Mouse (Mus musculus): ENCODE data around the gene Pef1. TPM values are rescaled to one million over a fixed set of nuclear protein-coding genes. Genes with fewer than 3 reads are reported as not detected.
A peak's percentile ranks its signal among the peaks of the same experiment; 100 is the strongest.

The Pef1 gene
- polyA plus RNA-seq, 1 experiment from 2014 or later = 63.5 TPM

DNA sequence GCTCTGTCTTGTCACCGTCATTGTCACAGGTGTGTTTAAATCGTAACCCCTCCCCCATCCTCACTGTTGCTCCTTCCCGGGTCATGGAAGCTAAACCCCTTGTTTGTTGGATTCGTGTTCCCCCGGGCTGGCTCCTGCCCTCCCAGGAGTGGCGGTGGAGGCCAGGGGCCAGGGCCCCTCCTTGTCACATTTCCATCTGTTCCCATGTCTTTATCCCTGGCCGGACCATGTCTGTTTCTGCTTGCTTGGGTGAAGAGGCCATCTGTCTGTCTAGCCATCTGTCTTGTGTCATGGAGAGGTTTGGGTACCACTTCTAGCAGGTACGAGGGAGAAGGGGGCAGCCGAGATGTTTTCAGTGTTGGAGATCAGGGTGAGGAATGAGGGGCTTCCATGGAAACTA, 20.1 kb upstream of the Pef1 start:
- Histone ChIP-seq H3K4me3 (replicated peaks; ENCODE audit: low read length) (no peak overlapping the region), H3K4me2 (ENCODE audit: low read depth, low read length) (no peak overlapping the region), H3K9me3 (replicated peaks; ENCODE audit: control insufficient read depth, low read length) (no peaks in the 10 kb centered on the region), H3K36me3 (ENCODE audit: control insufficient read depth, insufficient read depth, low read length) (no peaks in the 10 kb centered on the region), H3K27ac (ENCODE audit: low read length) (no peak overlapping the region), H3K9ac (ENCODE audit: low read length) (no peak overlapping the region), H3K27me3 (ENCODE audit: control insufficient read depth, insufficient read depth, low read length) (no peaks in the 10 kb centered on the region), H3K4me1 (ENCODE audit: control insufficient read depth, insufficient read depth, low read length) (no peaks in the 10 kb centered on the region; the same call in 1 of the 2 replicates)
- ATAC-seq (ENCODE audit: insufficient read depth, low FRiP score) = no peak
- WGBS = 44% methylated on average over 9 of the region's 9 CpGs

DNA sequence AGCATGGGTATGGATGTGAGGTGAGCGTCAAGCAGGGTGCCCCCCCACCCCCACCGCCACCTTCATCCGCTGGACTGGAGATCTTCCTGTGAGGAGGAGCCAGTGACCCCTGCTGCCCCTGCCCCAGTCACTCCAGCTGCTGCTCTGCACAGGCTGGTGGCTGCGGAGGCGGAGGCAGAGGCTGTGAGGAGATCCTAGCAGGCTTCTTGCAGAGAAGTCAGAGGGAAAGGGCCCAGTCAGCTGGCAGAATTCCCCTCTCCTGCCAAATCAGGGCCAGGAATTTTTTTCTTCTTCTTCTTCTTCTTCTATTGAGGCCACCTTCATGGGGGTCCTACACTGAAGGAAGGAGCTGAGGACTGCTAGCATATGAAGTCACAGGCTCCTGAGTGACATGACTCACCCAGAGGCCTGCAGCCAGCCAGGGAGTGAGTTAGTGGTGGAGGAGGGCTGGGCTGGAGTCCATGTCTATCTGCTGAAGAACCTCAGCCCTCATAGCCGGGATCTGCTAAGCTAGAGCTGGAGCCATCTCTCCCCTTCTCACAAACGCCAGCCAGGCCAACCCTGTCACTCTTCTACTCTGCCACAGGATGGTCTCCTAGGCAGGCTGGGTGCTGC, 17.9 kb upstream of the Pef1 start:
- no peak for ATAC-seq (ENCODE audit: insufficient read depth, low FRiP score)
- Histone ChIP-seq H3K27me3 (ENCODE audit: control insufficient read depth, insufficient read depth, low read length) (no peaks in the 10 kb centered on the region), H3K4me2 (ENCODE audit: low read depth, low read length) (no peak overlapping the region), H3K9ac (ENCODE audit: low read length) (0 out of 2 replicates have a peak overlapping the region, but pooled peaks have one; percentile 38), H3K27ac (ENCODE audit: low read length) (no peak overlapping the region), H3K9me3 (replicated peaks; ENCODE audit: control insufficient read depth, low read length) (no peaks in the 10 kb centered on the region), H3K4me1 (ENCODE audit: control insufficient read depth, insufficient read depth, low read length) (no peaks in the 10 kb centered on the region; the same call in 1 of the 2 replicates), H3K4me3 (replicated peaks; ENCODE audit: low read length) (no peak overlapping the region), H3K36me3 (ENCODE audit: control insufficient read depth, insufficient read depth, low read length) (no peaks in the 10 kb centered on the region)
- 52% methylated on average over 7 of the region's 7 CpGs for WGBS

- no peak overlapping the region for H3K27ac ChIP-seq (ENCODE audit: low read length)
- H3K9me3 ChIP-seq (replicated peaks; ENCODE audit: control insufficient read depth, low read length) = no peaks in the 10 kb centered on the region
- ATAC-seq (ENCODE audit: insufficient read depth, low FRiP score) = no peak
- no peaks in the 10 kb centered on the region; the same call in 1 of the 2 replicates for H3K4me1 ChIP-seq (ENCODE audit: control insufficient read depth, insufficient read depth, low read length)
- no peak overlapping the region for H3K4me2 ChIP-seq (ENCODE audit: low read depth, low read length)
- 75% methylated on average over 12 of the region's 12 CpGs for WGBS
- H3K36me3 ChIP-seq (ENCODE audit: control insufficient read depth, insufficient read depth, low read length) = no peaks in the 10 kb centered on the region
- no peak overlapping the region for H3K9ac ChIP-seq (ENCODE audit: low read length)
- H3K27me3 ChIP-seq (ENCODE audit: control insufficient read depth, insufficient read depth, low read length) = no peaks in the 10 kb centered on the region
- H3K4me3 ChIP-seq (replicated peaks; ENCODE audit: low read length) = no peak overlapping the region
These were observed 17.0 kb upstream of the Pef1 start for GRCm38 (mm10) chr4:130085246-130085820.

DNA sequence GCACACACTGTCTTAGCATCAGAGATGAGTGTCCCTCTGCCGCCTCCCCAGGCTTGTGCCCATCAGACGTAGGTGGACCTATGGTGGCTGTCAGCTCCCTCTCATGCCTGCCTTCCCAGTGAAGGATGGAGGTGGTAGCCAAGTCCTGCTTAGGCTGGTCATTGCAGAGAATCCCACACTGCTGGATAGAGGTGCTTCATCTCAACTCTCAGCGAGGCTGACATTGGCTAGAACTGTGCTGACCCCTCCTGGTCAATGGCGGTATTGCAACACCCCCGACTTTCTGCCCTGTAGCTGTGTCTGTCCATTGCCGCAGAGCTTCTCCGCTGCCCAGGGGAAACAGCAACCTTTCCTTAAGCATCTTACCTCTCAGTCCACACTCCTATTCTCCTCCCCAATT, 15.1 kb upstream of the Pef1 start:
- ATAC-seq (ENCODE audit: insufficient read depth, low FRiP score) = peak; percentile 14; the same call in 1 of the 2 replicates

DNA sequence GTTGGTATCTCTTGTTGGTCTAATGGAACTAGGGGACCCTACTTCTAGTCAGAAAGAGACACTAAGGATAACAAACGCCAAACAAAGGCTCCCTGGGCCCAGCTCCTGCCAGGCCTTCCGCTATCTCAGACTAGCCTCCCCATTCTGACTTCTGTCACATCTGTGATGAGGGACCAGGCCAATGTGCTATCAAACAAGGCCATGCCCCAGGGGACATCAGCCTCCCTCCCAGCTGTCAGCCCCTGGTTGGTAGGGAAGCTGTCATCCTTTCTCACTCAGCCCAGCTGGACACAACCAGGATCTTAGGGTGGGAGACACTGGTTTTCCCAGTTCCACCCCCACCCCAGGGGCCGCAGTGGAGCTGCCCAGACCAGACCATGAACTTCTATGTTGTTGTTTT, 7.2 kb upstream of the Pef1 start:
- H3K27ac ChIP-seq (ENCODE audit: low read length) = no peak overlapping the region
- no peak overlapping the region for H3K9ac ChIP-seq (ENCODE audit: low read length)
- H3K4me2 ChIP-seq (ENCODE audit: low read depth, low read length) = no peak overlapping the region
- H3K4me1 ChIP-seq (ENCODE audit: control insufficient read depth, insufficient read depth, low read length) = no peaks in the 10 kb centered on the region
- no peaks in the 10 kb centered on the region for H3K9me3 ChIP-seq (replicated peaks; ENCODE audit: control insufficient read depth, low read length)
- no peak for ATAC-seq (ENCODE audit: insufficient read depth, low FRiP score)
- H3K27me3 ChIP-seq (ENCODE audit: control insufficient read depth, insufficient read depth, low read length) = no peaks in the 10 kb centered on the region
- no peaks in the 10 kb centered on the region; the same call in 1 of the 2 replicates for H3K36me3 ChIP-seq (ENCODE audit: control insufficient read depth, insufficient read depth, low read length)
- no peak overlapping the region for H3K4me3 ChIP-seq (replicated peaks; ENCODE audit: low read length)
- WGBS = 68% methylated on average over 3 of the region's 3 CpGs

More for the DNA sequence above, 15.1 kb upstream of the Pef1 start:
- H3K4me1 ChIP-seq (ENCODE audit: control insufficient read depth, insufficient read depth, low read length) = no peaks in the 10 kb centered on the region; the same call in 1 of the 2 replicates
- H3K4me3 ChIP-seq (replicated peaks; ENCODE audit: low read length) = no peak overlapping the region
- no peak overlapping the region for H3K9ac ChIP-seq (ENCODE audit: low read length)
- no peak overlapping the region for H3K4me2 ChIP-seq (ENCODE audit: low read depth, low read length)
- H3K27ac ChIP-seq (ENCODE audit: low read length) = no peak overlapping the region
- 15% methylated on average over 7 of the region's 7 CpGs for WGBS
- no peaks in the 10 kb centered on the region for H3K27me3 ChIP-seq (ENCODE audit: control insufficient read depth, insufficient read depth, low read length)
- no peaks in the 10 kb centered on the region for H3K36me3 ChIP-seq (ENCODE audit: control insufficient read depth, insufficient read depth, low read length)
- H3K9me3 ChIP-seq (replicated peaks; ENCODE audit: control insufficient read depth, low read length) = no peaks in the 10 kb centered on the region

DNA sequence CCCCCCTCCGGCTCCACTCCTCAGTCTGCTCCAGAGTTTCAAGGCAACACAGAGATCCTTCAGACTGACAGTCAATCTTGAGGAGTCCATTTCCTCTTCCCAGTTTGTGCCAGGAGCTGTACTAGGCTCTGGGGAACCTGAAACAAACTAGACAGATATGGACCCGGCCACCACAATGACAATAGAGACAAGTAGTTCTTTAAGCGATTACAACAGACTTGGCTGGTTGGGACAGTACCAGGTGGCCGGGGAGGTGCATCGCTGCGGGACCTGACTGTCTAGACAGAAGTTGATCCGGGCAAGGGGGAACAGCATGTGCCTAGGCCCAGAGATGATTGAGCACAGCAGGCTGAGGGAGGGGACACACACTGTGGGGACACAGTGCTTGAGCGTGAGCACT, 1.2 kb upstream of the Pef1 start:
- ATAC-seq (ENCODE audit: insufficient read depth, low FRiP score) = no peak
- no peak overlapping the region; the same call in 1 of the 2 replicates for H3K27ac ChIP-seq (ENCODE audit: low read length)
- WGBS = 33% methylated on average over 8 of the region's 8 CpGs

GRCm38 (mm10) chr4:130103632-130104031, 1.3 kb downstream of the Pef1 start:
- H3K9me3 ChIP-seq (replicated peaks; ENCODE audit: control insufficient read depth, low read length) = 0 out of 2 replicates have a peak, but pooled peaks cover 3% of the 10 kb centered on the region
- H3K36me3 ChIP-seq (ENCODE audit: control insufficient read depth, insufficient read depth, low read length) = no peaks in the 10 kb centered on the region; the same call in 1 of the 2 replicates
- H3K27me3 ChIP-seq (ENCODE audit: control insufficient read depth, insufficient read depth, low read length) = no peaks in the 10 kb centered on the region
- 83% methylated on average over 12 of the region's 12 CpGs for WGBS
- H3K4me2 ChIP-seq (ENCODE audit: low read depth, low read length) = no peak overlapping the region
- H3K9ac ChIP-seq (ENCODE audit: low read length) = no peak overlapping the region
- no peak overlapping the region for H3K27ac ChIP-seq (ENCODE audit: low read length)
- ATAC-seq (ENCODE audit: insufficient read depth, low FRiP score) = no peak
- H3K4me3 ChIP-seq (replicated peaks; ENCODE audit: low read length) = no peak overlapping the region
- peaks cover 28% of the 10 kb centered on the region for H3K4me1 ChIP-seq (ENCODE audit: control insufficient read depth, insufficient read depth, low read length)

More for the DNA sequence above, 1.2 kb upstream of the Pef1 start:
- H3K9me3 ChIP-seq (replicated peaks; ENCODE audit: control insufficient read depth, low read length) = 0 out of 2 replicates have a peak, but pooled peaks cover 3% of the 10 kb centered on the region
- no peak overlapping the region for H3K9ac ChIP-seq (ENCODE audit: low read length)
- H3K4me1 ChIP-seq (ENCODE audit: control insufficient read depth, insufficient read depth, low read length) = peaks cover 18% of the 10 kb centered on the region; the same call in 1 of the 2 replicates
- H3K4me3 ChIP-seq (replicated peaks; ENCODE audit: low read length) = no peak overlapping the region
- H3K27me3 ChIP-seq (ENCODE audit: control insufficient read depth, insufficient read depth, low read length) = no peaks in the 10 kb centered on the region
- H3K36me3 ChIP-seq (ENCODE audit: control insufficient read depth, insufficient read depth, low read length) = no peaks in the 10 kb centered on the region; the same call in 1 of the 2 replicates
- H3K4me2 ChIP-seq (ENCODE audit: low read depth, low read length) = peak overlapping the region; percentile 13

DNA sequence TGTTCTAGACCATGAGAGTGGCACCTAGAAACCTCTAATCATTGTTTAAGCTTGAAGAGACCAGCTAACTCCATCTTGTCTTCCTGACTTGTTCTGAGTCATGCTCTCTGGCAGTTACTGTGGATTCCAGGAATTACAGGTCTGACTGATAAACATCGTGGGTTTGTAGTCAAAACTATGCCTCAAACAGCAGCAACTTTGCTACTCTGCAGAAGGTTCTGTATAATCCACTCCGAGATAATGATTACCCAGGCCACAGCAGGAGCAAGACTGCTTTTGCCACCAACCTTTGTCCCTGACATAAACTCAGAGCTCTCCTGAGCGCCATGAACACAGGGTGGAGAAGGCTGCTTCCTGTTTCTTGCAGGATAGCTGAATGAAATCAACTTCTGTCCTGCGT, 2.2 kb downstream of the Pef1 start:
- H3K27ac ChIP-seq (ENCODE audit: low read length) = no peak overlapping the region; the same call in 1 of the 2 replicates
- H3K9me3 ChIP-seq (replicated peaks; ENCODE audit: control insufficient read depth, low read length) = 0 out of 2 replicates have a peak, but pooled peaks cover 3% of the 10 kb centered on the region
- no peak overlapping the region for H3K4me3 ChIP-seq (replicated peaks; ENCODE audit: low read length)
- no peak overlapping the region for H3K9ac ChIP-seq (ENCODE audit: low read length)
- H3K4me1 ChIP-seq (ENCODE audit: control insufficient read depth, insufficient read depth, low read length) = peaks cover 33% of the 10 kb centered on the region
- no peak for ATAC-seq (ENCODE audit: insufficient read depth, low FRiP score)
- H3K27me3 ChIP-seq (ENCODE audit: control insufficient read depth, insufficient read depth, low read length) = no peaks in the 10 kb centered on the region
- no peaks in the 10 kb centered on the region for H3K36me3 ChIP-seq (ENCODE audit: control insufficient read depth, insufficient read depth, low read length)
- no peak overlapping the region for H3K4me2 ChIP-seq (ENCODE audit: low read depth, low read length)
- WGBS = 51% methylated on average over 4 of the region's 4 CpGs

GRCm38 (mm10) chr4:130107065-130107443, 4.7 kb downstream of the Pef1 start:
- H3K9ac ChIP-seq (ENCODE audit: low read length) = peak overlapping the region; percentile 62

More at GRCm38 (mm10) chr4:130107065-130107443, 4.7 kb downstream of the Pef1 start:
- no peaks in the 10 kb centered on the region for H3K36me3 ChIP-seq (ENCODE audit: control insufficient read depth, insufficient read depth, low read length)
- peak; percentile 63 for ATAC-seq (ENCODE audit: insufficient read depth, low FRiP score)
- no peak overlapping the region for H3K27ac ChIP-seq (ENCODE audit: low read length)
- 10% methylated on average over 14 of the region's 14 CpGs for WGBS
- H3K4me3 ChIP-seq (replicated peaks; ENCODE audit: low read length) = peak overlapping the region; percentile 85
- peak overlapping the region; percentile 44 for H3K4me2 ChIP-seq (ENCODE audit: low read depth, low read length)
- H3K9me3 ChIP-seq (replicated peaks; ENCODE audit: control insufficient read depth, low read length) = 0 out of 2 replicates have a peak, but pooled peaks cover 3% of the 10 kb centered on the region
- no peaks in the 10 kb centered on the region for H3K27me3 ChIP-seq (ENCODE audit: control insufficient read depth, insufficient read depth, low read length)
- H3K4me1 ChIP-seq (ENCODE audit: control insufficient read depth, insufficient read depth, low read length) = peaks cover 18% of the 10 kb centered on the region

Measured in stomach, embryonic 16.5 days (tissue).